Mouse (Mus musculus): ENCODE measurements around the gene Camk1d.

DNA sequence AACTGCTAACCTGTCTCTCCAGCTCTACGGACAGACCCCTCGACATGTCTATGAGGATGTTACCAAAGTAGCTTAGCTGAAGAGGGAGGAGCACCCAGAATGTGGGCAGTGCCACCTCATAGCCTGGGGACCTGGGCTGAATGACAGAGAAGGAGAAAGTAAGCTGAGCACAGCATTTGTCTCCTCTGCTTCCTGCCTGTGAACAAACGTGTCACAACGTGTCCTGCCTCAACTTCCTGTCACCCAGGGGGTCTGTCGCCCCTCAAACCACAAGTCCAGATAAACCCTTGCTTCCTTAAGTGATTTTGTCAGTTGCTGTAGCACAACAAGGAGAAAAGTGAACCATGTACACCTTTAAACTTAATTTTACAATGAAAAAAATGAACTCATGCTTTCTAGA, 71.7 kb downstream of the Camk1d start:
- TF ChIP-seq ZNF384 (IDR thresholded peaks at IDR 0.05; ENCODE audit: low read depth, low read length) (no peak), ZC3H11A (IDR thresholded peaks at IDR 0.05; ENCODE audit: borderline replicate concordance, low read depth, low read length) (no peak)
